ENCODE assay signal across 11 mouse cellular contexts in the genomic region with DNA sequence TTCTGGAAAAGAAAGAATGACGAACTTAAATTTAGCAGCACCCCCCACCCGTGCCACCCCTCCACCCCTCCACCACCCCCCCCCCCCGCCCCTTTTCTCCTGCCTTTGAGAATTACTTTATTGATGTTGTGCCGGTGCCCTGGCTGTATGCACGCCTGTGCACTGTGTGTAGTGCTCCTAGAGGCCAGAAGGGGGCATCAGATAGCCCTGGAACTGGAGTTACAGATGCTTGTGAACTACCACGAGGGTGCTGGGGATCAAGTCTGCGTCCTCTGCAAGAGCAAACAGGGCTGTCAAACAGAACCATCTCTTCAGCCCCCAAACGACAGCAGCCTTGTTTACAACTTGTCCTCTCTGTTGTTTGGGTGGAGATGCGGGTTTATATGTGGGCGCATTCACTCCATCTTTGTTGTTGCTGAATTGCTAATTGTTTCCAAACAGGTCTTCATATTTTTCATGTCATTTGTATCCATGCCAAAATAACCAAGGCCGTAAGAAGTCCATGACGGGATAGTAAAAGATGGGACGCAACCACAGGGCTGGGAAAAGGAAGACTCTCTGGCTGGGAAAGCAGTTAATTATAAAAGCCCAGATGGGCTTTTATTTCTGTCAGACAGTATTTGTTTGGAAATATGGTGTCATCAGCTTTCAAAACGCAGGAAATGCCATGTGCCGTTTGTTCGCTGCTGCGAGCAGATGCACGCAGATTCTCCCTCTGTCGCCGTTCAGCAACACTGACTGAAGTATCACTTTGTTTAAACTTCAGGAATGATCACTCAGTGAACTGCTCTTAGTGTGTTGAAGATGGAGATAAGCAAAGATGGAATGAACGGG.
DNase-seq lines count a peak whose midpoint lies in the region; ATAC-seq and TF ChIP-seq lines count a peak whose summit lies in the region.
"Had no signal": no experiment of that assay in that cellular context is flagged by ENCODE, and none has a peak within 500 bp of the region (broad histone marks: within the 10 kb centered on the region; RNA-seq: fewer than 3 reads in every experiment).

No protein-coding gene starts in this region.

- peak; percentile 75 for ATAC-seq in forebrain, embryonic 16.5 days
- ATAC-seq in liver, embryonic 14.5 days (ENCODE audit: insufficient read depth): no peak
- ATAC-seq in heart, embryonic 12.5 days (ENCODE audit: insufficient number of reproducible peaks, low FRiP score): no peak
- ATAC-seq: inflammation-experienced regulatory T-cells, adult 6 months had no signal

- TF ChIP-seq POLR2A in small intestine, adult 2 months (IDR thresholded peaks at IDR 0.05; ENCODE audit: low read depth, low read length): no peak

- WGBS in forebrain, embryonic 16.5 days: 68% methylated on average over 20 of the region's 21 CpGs
- WGBS in forebrain, embryonic 10.5 days: 91% methylated on average over 21 of the region's 21 CpGs
- WGBS in liver, embryonic 14.5 days (ENCODE audit: insufficient replicate concordance): 70% methylated on average over 21 of the region's 21 CpGs
- 82% methylated on average over 21 of the region's 21 CpGs for WGBS in small intestine, adult 2 months
- 86% methylated on average over 21 of the region's 21 CpGs for WGBS in heart, embryonic 12.5 days

- H3K4me1 ChIP-seq in forebrain, embryonic 16.5 days (replicated peaks; ENCODE audit: control insufficient read depth, insufficient read depth, low read length): no peaks in the 10 kb centered on the region
- H3K4me1 ChIP-seq in forebrain, embryonic 10.5 days: no peaks in the 10 kb centered on the region
- no peaks in the 10 kb centered on the region for H3K4me1 ChIP-seq in liver, embryonic 14.5 days (replicated peaks; ENCODE audit: control insufficient read depth in 2 of 2, insufficient read depth in 2 of 2, low read length in 1 of 2)
- H3K4me1 ChIP-seq in small intestine, adult 2 months (ENCODE audit: control insufficient read depth, insufficient read depth, insufficient read length, low read length): no peaks in the 10 kb centered on the region
- peaks cover 13% of the 10 kb centered on the region for H3K4me1 ChIP-seq in heart, embryonic 12.5 days (replicated peaks)
- H3K4me1 ChIP-seq: neural tube, embryonic 12.5 days had no signal

- no peak overlapping the region for H3K4me2 ChIP-seq in forebrain, embryonic 16.5 days (ENCODE audit: low read length)
- no peak overlapping the region for H3K4me2 ChIP-seq in liver, embryonic 14.5 days (ENCODE audit: low read depth)
- no peak overlapping the region for H3K4me2 ChIP-seq in heart, embryonic 12.5 days
- H3K4me2 ChIP-seq: neural tube, embryonic 12.5 days had no signal

- H3K9ac ChIP-seq in forebrain, embryonic 16.5 days (replicated peaks; ENCODE audit: low read depth, low read length): no peak overlapping the region
- no peak overlapping the region for H3K9ac ChIP-seq in liver, embryonic 14.5 days (replicated peaks)
- no peak overlapping the region for H3K9ac ChIP-seq in heart, embryonic 12.5 days
- H3K9ac ChIP-seq: neural tube, embryonic 12.5 days had no signal

- H3K4me3 ChIP-seq in forebrain, embryonic 16.5 days (replicated peaks; ENCODE audit: low read length): no peak overlapping the region
- H3K4me3 ChIP-seq in forebrain, embryonic 10.5 days: no peak overlapping the region
- no peak overlapping the region for H3K4me3 ChIP-seq in liver, embryonic 14.5 days (ENCODE audit: insufficient read depth in 1 of 2, low read depth in 2 of 2, low read length in 2 of 2)
- no peak overlapping the region for H3K4me3 ChIP-seq in small intestine, adult 2 months (ENCODE audit: low read depth, low read length)
- no peak overlapping the region for H3K4me3 ChIP-seq in heart, embryonic 12.5 days
- H3K4me3 ChIP-seq: neural tube, embryonic 12.5 days had no signal

- 0 out of 2 replicates have a peak, but pooled peaks have one; percentile 22 for TF ChIP-seq CTCF in liver, embryonic 14.5 days (IDR thresholded peaks at IDR 0.05; ENCODE audit: low read depth)
- TF ChIP-seq CTCF in small intestine, adult 2 months (IDR thresholded peaks at IDR 0.05; ENCODE audit: extremely low read depth, insufficient read length, insufficient replicate concordance, low read depth, low read length): 0 out of 2 replicates have a peak, but pooled peaks have one; percentile 12

- no peaks in the 10 kb centered on the region for H3K36me3 ChIP-seq in forebrain, embryonic 16.5 days (ENCODE audit: control insufficient read depth, insufficient read depth)
- no peaks in the 10 kb centered on the region for H3K36me3 ChIP-seq in forebrain, embryonic 10.5 days (replicated peaks)
- no peaks in the 10 kb centered on the region for H3K36me3 ChIP-seq in liver, embryonic 14.5 days (replicated peaks; ENCODE audit: control insufficient read depth, insufficient read depth, low read depth)
- H3K36me3 ChIP-seq in small intestine, adult 2 months (ENCODE audit: control insufficient read depth, insufficient read depth, low read length): no peaks in the 10 kb centered on the region
- peaks cover 14% of the 10 kb centered on the region for H3K36me3 ChIP-seq in heart, embryonic 12.5 days
- H3K36me3 ChIP-seq: neural tube, embryonic 12.5 days had no signal

- no peaks in the 10 kb centered on the region for H3K9me3 ChIP-seq in forebrain, embryonic 16.5 days (ENCODE audit: control insufficient read depth, low read length)
- H3K9me3 ChIP-seq in forebrain, embryonic 10.5 days: no peaks in the 10 kb centered on the region
- no peaks in the 10 kb centered on the region for H3K9me3 ChIP-seq in liver, embryonic 14.5 days (ENCODE audit: control insufficient read depth, low read length)
- H3K9me3 ChIP-seq in heart, embryonic 12.5 days (replicated peaks): 0 out of 2 replicates have a peak, but pooled peaks cover 3% of the 10 kb centered on the region
- H3K9me3 ChIP-seq: neural tube, embryonic 12.5 days had no signal

- no peak for DNase-seq in forebrain, embryonic 10.5 days (ENCODE audit: extremely low spot score, low spot score)
- no peak for DNase-seq in liver, embryonic 14.5 days (ENCODE audit: low read depth in 3 of 3, low spot score in 3 of 3)
- no peak for DNase-seq in liver
- peak; percentile 34 for DNase-seq in layer of hippocampus, adult 11-12 months (ENCODE audit: low spot score)
- no peak for DNase-seq in urinary bladder, postnatal 36 days (ENCODE audit: low spot score in 2 of 2)
- DNase-seq: heart, adult 18-20 months had no signal

- no peak overlapping the region for H3K27ac ChIP-seq in forebrain, embryonic 16.5 days (ENCODE audit: low read length)
- H3K27ac ChIP-seq in forebrain, embryonic 10.5 days: no peak overlapping the region
- no peak overlapping the region for H3K27ac ChIP-seq in liver, embryonic 14.5 days
- no peak overlapping the region for H3K27ac ChIP-seq in small intestine, adult 2 months (ENCODE audit: insufficient read depth, low read depth, low read length)
- no peak overlapping the region for H3K27ac ChIP-seq in heart, embryonic 12.5 days (ENCODE audit: poor library complexity, severe bottlenecking)
- H3K27ac ChIP-seq: neural tube, embryonic 12.5 days had no signal

- no peaks in the 10 kb centered on the region for H3K27me3 ChIP-seq in forebrain, embryonic 16.5 days (replicated peaks; ENCODE audit: control insufficient read depth, insufficient read depth, low read length)
- H3K27me3 ChIP-seq in forebrain, embryonic 10.5 days (ENCODE audit: poor library complexity, severe bottlenecking): no peaks in the 10 kb centered on the region
- no peaks in the 10 kb centered on the region for H3K27me3 ChIP-seq in liver, embryonic 14.5 days (ENCODE audit: control insufficient read depth, insufficient read depth, low read length)
- no peaks in the 10 kb centered on the region for H3K27me3 ChIP-seq in small intestine, adult 2 months (ENCODE audit: control insufficient read depth, insufficient read depth, low read length)
- H3K27me3 ChIP-seq in heart, embryonic 12.5 days (replicated peaks): no peaks in the 10 kb centered on the region
- H3K27me3 ChIP-seq: neural tube, embryonic 12.5 days had no signal

- TF ChIP-seq EP300 in liver, embryonic 14.5 days (IDR thresholded peaks at IDR 0.05; ENCODE audit: low read depth): no peak
